Mouse (Mus musculus): ENCODE results near the gene Mpnd. TPM values are rescaled to one million over a fixed set of nuclear protein-coding genes. Genes with fewer than 3 reads are reported as not detected.

Gene Mpnd
- polyA plus RNA-seq, 1 experiment from 2014 or later: 150 TPM

DNA sequence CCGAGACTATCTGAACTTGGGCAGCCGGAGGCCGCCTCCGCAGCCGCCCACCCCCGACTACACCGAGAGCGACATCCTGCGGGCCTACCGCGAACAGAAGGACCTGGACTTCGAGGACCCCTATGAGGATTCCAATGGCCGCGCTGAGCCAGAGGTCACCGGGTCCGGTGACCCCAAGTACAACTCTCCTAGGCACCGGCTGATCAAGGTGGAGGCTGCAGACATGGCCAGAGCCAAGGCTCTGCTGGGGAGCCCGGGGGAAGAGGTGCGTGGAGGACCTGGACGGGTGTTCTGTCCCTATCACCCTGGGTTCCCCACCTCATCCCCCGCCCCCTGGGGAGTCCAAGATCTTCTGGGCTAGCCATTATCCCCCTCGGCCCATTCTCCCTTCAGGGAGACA is 34.1 kb upstream of the Mpnd start:
- H3K36me3 ChIP-seq (ENCODE audit: control insufficient read depth, insufficient read depth, low read length): peaks cover 13% of the 10 kb centered on the region

DNA sequence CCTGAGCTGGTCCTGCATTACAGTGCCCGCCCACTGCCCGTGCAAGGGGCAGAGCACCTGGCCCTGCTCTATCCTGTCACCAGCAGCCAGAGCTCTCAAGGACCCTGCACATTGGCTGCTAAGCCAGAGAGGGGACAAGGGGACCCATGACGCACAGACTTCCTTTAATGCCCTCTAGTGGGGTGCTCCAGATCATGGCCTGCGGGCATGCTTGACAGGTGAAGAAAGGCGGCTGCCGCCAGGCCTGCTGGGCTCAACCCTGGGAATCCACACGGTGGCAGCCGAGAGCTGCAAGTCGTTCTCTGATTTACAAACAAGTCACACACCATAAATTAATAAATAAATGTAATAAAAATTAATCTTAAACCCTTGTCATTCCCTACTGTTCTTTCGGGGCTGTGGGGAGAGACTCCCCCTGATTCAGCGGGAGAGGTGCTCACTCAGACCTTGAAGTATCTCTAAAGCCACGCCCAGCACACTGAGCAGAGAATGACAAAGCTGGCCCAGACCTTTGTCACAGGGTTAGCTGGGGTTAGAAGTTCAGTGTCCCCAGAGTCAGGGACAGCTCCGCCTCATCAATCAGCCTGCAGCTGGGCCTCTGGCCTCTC is 29.2 kb upstream of the Mpnd start:
- Histone ChIP-seq H3K4me2 (ENCODE audit: low read depth, low read length) (no peak overlapping the region; the same call in 1 of the 2 replicates), H3K9me3 (ENCODE audit: control insufficient read depth, low read length) (no peaks in the 10 kb centered on the region), H3K9ac (replicated peaks; ENCODE audit: low read depth, low read length) (no peak overlapping the region), H3K4me3 (ENCODE audit: low read depth, low read length) (no peak overlapping the region), H3K4me1 (ENCODE audit: control insufficient read depth, insufficient read depth, low read length) (peaks cover 9% of the 10 kb centered on the region; the same call in 1 of the 2 replicates), H3K36me3 (ENCODE audit: control insufficient read depth, insufficient read depth, low read length) (peaks cover 13% of the 10 kb centered on the region), H3K27me3 (ENCODE audit: control insufficient read depth, insufficient read depth, low read length) (no peaks in the 10 kb centered on the region), H3K27ac (ENCODE audit: low read depth, low read length) (0 out of 2 replicates have a peak overlapping the region, but pooled peaks have one; percentile 34)
- 14% methylated on average over 13 of the region's 13 CpGs for WGBS
- peak; percentile 74 for ATAC-seq (ENCODE audit: low read depth)

More for the DNA sequence above, 34.1 kb upstream of the Mpnd start:
- WGBS: 26% methylated on average over 22 of the region's 22 CpGs
- no peak for ATAC-seq (ENCODE audit: low read depth)
- Histone ChIP-seq H3K4me2 (ENCODE audit: low read depth, low read length) (peak overlapping the region; percentile 59), H3K4me3 (ENCODE audit: low read depth, low read length) (peak overlapping the region; percentile 65), H3K27me3 (ENCODE audit: control insufficient read depth, insufficient read depth, low read length) (no peaks in the 10 kb centered on the region), H3K9me3 (ENCODE audit: control insufficient read depth, low read length) (no peaks in the 10 kb centered on the region), H3K27ac (ENCODE audit: low read depth, low read length) (no peak overlapping the region; the same call in 1 of the 2 replicates), H3K9ac (replicated peaks; ENCODE audit: low read depth, low read length) (peak overlapping the region; percentile 96), H3K4me1 (ENCODE audit: control insufficient read depth, insufficient read depth, low read length) (peaks cover 20% of the 10 kb centered on the region)

DNA sequence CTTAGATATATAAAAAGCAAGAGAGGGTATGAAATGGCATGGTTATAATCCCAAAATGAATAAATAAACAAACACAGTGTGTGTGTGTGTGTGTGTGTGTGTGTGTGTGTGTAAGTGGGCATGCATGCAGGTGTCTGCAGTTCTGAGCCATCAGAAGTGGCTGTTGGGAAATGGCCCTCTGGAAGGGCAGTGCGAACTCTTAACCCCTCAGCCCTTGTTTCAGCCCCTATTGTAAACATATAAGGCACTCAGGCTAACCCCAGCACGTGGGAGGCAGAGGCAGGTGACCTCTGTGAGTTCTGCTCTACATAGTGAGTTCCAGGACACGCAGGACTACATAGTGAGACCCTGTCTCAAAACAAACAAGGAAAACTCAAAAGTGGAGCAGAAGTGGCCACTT is 28.2 kb upstream of the Mpnd start:
- ATAC-seq (ENCODE audit: low read depth): no peak
- H3K9me3 ChIP-seq (ENCODE audit: control insufficient read depth, low read length): no peaks in the 10 kb centered on the region
- no peak overlapping the region for H3K4me3 ChIP-seq (ENCODE audit: low read depth, low read length)
- no peak overlapping the region for H3K4me2 ChIP-seq (ENCODE audit: low read depth, low read length)
- 0 out of 2 replicates have a peak, but pooled peaks cover 4% of the 10 kb centered on the region for H3K4me1 ChIP-seq (ENCODE audit: control insufficient read depth, insufficient read depth, low read length)
- no peak overlapping the region for H3K27ac ChIP-seq (ENCODE audit: low read depth, low read length)
- H3K9ac ChIP-seq (replicated peaks; ENCODE audit: low read depth, low read length): no peak overlapping the region
- no peaks in the 10 kb centered on the region for H3K27me3 ChIP-seq (ENCODE audit: control insufficient read depth, insufficient read depth, low read length)
- 53% methylated on average over 3 of the region's 3 CpGs for WGBS
- peaks cover 13% of the 10 kb centered on the region for H3K36me3 ChIP-seq (ENCODE audit: control insufficient read depth, insufficient read depth, low read length)

DNA sequence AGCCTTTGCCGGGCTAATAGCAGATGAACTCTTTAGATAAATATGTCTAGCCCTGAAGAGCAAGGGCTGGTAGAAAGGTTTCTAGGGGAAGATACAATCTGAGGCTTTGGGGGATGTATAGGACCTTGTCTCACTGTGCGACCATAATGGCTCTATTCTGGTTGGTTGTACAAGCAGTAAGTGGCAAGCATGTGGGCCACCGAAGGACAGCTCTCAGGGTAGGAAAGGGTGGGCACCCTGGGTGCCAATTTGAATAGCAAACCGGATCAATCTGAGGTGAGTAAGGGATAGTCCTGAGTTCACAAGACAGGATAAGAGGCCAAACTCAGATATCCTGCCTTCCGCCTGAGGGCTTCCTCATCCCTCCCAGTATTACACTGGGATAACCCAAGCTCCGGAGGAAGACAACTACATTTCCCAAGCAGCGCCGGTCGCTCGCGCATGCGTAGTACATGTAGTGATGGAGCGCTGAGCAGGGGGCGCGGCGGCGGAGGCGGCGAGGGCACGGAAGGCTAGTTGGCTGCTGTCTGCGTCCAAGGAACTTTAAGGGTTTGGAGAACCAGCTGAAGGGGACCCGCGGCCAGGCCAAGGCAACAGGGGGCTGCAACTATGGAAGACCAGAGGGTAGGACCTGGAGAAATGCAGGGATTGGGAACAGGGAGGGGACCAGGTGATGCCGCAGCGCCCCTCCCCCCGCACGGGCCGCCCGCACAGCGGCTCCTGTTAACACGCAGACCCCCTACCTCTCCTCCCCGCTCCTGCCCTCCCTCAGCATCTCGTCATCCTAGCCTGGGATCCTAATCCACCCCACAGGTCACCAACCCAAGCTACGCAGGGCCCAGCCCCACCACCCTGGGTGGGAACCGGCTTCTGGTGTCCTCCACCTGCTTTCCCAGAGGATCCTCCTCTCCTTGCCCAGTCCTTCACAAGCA is 19.2 kb upstream of the Mpnd start, which contains the start of gene Fsd1:
Fsd1 (plus strand) TSS at position 480 of the 932 bp plus-strand sequence.
- 13% methylated on average over 26 of the region's 35 CpGs for WGBS
- peak within 1 kb of the TSS; percentile 74 for H3K4me3 ChIP-seq (ENCODE audit: low read depth, low read length)
- 0 out of 2 replicates have a peak, but pooled peaks cover 4% of the 10 kb centered on the region for H3K36me3 ChIP-seq (ENCODE audit: control insufficient read depth, insufficient read depth, low read length)
- H3K27me3 ChIP-seq (ENCODE audit: control insufficient read depth, insufficient read depth, low read length): no peaks in the 10 kb centered on the region
- peak within 1 kb of the TSS; percentile 48 for H3K4me2 ChIP-seq (ENCODE audit: low read depth, low read length)
- H3K27ac ChIP-seq (ENCODE audit: low read depth, low read length): peak within 1 kb of the TSS; percentile 55
- H3K9ac ChIP-seq (replicated peaks; ENCODE audit: low read depth, low read length): peak within 1 kb of the TSS; percentile 70
- ATAC-seq (ENCODE audit: low read depth): peak; percentile 85
- no peaks in the 10 kb centered on the region for H3K9me3 ChIP-seq (ENCODE audit: control insufficient read depth, low read length)
- peaks cover 4% of the 10 kb centered on the region; the same call in 1 of the 2 replicates for H3K4me1 ChIP-seq (ENCODE audit: control insufficient read depth, insufficient read depth, low read length)

DNA sequence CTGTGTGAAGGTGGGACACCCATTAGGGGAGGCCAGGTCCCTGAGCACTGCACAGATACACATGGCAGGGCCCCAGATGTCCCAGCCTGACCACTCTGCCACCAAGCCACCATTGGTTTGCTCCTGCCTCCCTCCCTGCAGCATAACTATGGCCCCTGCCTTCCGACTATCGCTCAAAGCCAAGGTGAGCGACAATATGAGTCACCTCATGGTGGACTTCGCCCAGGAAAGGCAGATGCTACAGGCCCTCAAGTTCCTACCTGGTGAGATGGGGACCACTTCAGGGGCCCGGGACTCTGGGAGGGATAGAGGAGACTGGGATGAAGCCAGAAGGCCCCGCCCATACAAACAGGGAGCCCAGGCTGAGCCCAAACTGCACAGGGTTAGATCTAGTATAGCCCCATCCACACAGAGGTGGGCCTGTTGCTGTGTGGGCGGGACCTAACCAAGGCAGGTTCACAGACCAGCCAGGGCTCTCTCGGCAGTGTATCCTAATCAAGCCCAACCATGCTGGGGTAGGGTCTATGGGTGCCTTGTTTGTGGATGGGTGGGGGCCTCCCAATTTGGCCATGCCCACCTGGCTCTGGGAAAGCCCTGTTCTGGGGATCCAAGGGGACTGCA is 15.1 kb upstream of the Mpnd start:
- ATAC-seq (ENCODE audit: low read depth): no peak
- H3K4me3 ChIP-seq (ENCODE audit: low read depth, low read length): no peak overlapping the region
- H3K4me2 ChIP-seq (ENCODE audit: low read depth, low read length): no peak overlapping the region
- H3K9me3 ChIP-seq (ENCODE audit: control insufficient read depth, low read length): no peaks in the 10 kb centered on the region
- H3K27me3 ChIP-seq (ENCODE audit: control insufficient read depth, insufficient read depth, low read length): no peaks in the 10 kb centered on the region
- no peak overlapping the region for H3K27ac ChIP-seq (ENCODE audit: low read depth, low read length)
- H3K9ac ChIP-seq (replicated peaks; ENCODE audit: low read depth, low read length): no peak overlapping the region
- 0 out of 2 replicates have a peak, but pooled peaks cover 12% of the 10 kb centered on the region for H3K36me3 ChIP-seq (ENCODE audit: control insufficient read depth, insufficient read depth, low read length)
- H3K4me1 ChIP-seq (ENCODE audit: control insufficient read depth, insufficient read depth, low read length): peaks cover 4% of the 10 kb centered on the region; the same call in 1 of the 2 replicates
- 96% methylated on average over 8 of the region's 8 CpGs for WGBS

DNA sequence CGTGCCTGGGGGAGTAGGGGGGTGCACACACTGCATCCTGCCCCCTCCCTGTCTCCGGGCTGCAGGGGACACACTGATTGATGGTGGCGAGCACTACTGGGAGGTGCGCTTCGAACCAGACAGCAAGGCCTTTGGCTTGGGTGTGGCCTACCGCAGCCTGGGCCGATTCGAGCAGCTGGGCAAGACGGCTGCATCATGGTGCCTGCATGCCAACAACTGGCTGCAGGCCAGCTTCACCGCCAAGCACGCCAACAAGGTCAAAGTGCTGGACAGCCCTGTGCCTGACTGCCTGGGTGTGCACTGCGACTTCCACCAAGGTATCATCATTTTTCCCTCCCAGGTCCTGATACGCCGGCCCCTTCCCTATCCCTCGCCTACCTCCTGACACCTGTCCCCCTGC is 9.5 kb upstream of the Mpnd start:
- no peak overlapping the region for H3K4me2 ChIP-seq (ENCODE audit: low read depth, low read length)
- no peak overlapping the region for H3K4me3 ChIP-seq (ENCODE audit: low read depth, low read length)
- no peaks in the 10 kb centered on the region for H3K27me3 ChIP-seq (ENCODE audit: control insufficient read depth, insufficient read depth, low read length)
- H3K36me3 ChIP-seq (ENCODE audit: control insufficient read depth, insufficient read depth, low read length): peaks cover 22% of the 10 kb centered on the region
- WGBS: 89% methylated on average over 15 of the region's 15 CpGs
- no peak for ATAC-seq (ENCODE audit: low read depth)
- H3K4me1 ChIP-seq (ENCODE audit: control insufficient read depth, insufficient read depth, low read length): no peaks in the 10 kb centered on the region
- H3K9me3 ChIP-seq (ENCODE audit: control insufficient read depth, low read length): no peaks in the 10 kb centered on the region
- H3K27ac ChIP-seq (ENCODE audit: low read depth, low read length): no peak overlapping the region
- no peak overlapping the region for H3K9ac ChIP-seq (replicated peaks; ENCODE audit: low read depth, low read length)

DNA sequence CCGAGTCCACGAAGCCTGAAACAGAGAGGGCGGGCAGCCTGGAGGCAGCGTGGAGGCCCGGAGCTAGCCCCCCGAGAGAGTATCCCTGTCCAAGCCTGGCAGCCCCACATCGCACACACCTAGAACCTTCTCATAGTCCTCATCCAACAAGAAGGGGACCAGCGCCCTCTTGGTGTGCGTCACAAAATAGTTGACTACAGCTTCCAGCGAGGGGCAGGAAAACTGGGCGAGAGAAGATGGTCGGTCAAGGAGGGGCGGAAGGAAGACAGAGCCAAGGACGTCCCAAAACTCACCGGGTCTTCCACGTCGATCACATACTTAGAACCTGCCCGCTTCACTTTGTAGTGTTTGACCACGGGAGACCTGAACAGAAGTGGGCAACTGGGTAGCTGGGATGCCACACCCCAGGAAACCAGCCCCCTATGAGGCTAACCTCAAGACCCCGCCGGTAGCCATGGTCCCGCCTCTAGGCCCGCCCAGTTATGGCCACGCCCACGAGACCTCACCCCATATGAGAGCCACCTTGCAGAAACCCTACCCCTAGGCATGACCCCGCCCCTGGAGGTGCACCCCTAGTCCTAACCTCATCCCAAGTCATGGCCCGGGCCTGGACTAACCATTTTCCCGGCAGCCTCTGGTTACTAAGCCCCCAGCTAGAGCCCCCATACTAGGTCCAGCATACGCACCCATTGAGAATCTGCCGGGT is 5.6 kb upstream of the Mpnd start:
- H3K27me3 ChIP-seq (ENCODE audit: control insufficient read depth, insufficient read depth, low read length): no peaks in the 10 kb centered on the region
- H3K4me1 ChIP-seq (ENCODE audit: control insufficient read depth, insufficient read depth, low read length): no peaks in the 10 kb centered on the region
- H3K4me3 ChIP-seq (ENCODE audit: low read depth, low read length): no peak overlapping the region
- no peak overlapping the region for H3K9ac ChIP-seq (replicated peaks; ENCODE audit: low read depth, low read length)
- H3K9me3 ChIP-seq (ENCODE audit: control insufficient read depth, low read length): no peaks in the 10 kb centered on the region
- no peak overlapping the region for H3K4me2 ChIP-seq (ENCODE audit: low read depth, low read length)
- peak; percentile 18; the same call in 1 of the 2 replicates for ATAC-seq (ENCODE audit: low read depth)
- 8% methylated on average over 30 of the region's 30 CpGs for WGBS
- peaks cover 16% of the 10 kb centered on the region for H3K36me3 ChIP-seq (ENCODE audit: control insufficient read depth, insufficient read depth, low read length)
- no peak overlapping the region for H3K27ac ChIP-seq (ENCODE audit: low read depth, low read length)

DNA sequence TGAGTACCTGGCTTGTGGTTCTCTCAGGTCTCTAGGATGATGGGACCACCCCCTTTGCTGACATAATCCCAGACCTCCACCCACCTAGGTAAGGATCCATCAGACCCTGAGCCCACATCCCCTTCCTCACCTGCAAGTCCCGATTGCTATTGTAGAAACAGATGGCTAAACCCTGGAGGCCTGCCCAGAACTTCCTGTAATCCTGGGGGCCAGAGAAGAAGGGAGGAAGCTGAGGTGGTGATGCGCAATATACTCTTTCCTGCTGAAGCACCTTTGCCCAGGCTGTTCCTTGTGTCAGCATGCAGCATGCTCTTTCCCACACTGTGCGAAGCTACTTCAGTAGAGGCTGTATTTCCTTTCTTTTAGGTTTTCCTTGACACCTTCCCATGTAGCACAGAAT is 2.5 kb upstream of the Mpnd start:
- H3K4me3 ChIP-seq (ENCODE audit: low read depth, low read length): no peak overlapping the region
- H3K4me1 ChIP-seq (ENCODE audit: control insufficient read depth, insufficient read depth, low read length): 0 out of 2 replicates have a peak, but pooled peaks cover 3% of the 10 kb centered on the region
- WGBS: 92% methylated on average over 3 of the region's 3 CpGs
- no peaks in the 10 kb centered on the region for H3K9me3 ChIP-seq (ENCODE audit: control insufficient read depth, low read length)
- no peak overlapping the region for H3K9ac ChIP-seq (replicated peaks; ENCODE audit: low read depth, low read length)
- no peak for ATAC-seq (ENCODE audit: low read depth)
- no peaks in the 10 kb centered on the region for H3K36me3 ChIP-seq (ENCODE audit: control insufficient read depth, insufficient read depth, low read length)
- no peaks in the 10 kb centered on the region for H3K27me3 ChIP-seq (ENCODE audit: control insufficient read depth, insufficient read depth, low read length)
- H3K27ac ChIP-seq (ENCODE audit: low read depth, low read length): no peak overlapping the region
- no peak overlapping the region for H3K4me2 ChIP-seq (ENCODE audit: low read depth, low read length)
